Mouse (Mus musculus) gastrocnemius, postnatal 4 days (tissue): ENCODE data around the gene Pgghg. TPM values are rescaled to one million over a fixed set of nuclear protein-coding genes. Genes with fewer than 3 reads are reported as not detected.
"Not testable (repeated sequence)": the region's sequence is repeated elsewhere in the genome, so short reads cannot be mapped to it uniquely, and the experiment has no call there.

ENCODE experiments used
- DNase-seq, 2 experiments: peaks; one replicate each; pipeline ENCODE4 v3.0.0; 2021 to 2022; ENCODE audit warnings: low spot score in 2 of 2, mixed read lengths in 2 of 2
- total RNA-seq, 2 experiments: library from RNA; stranded (reverse); gene quantifications; 2 replicates each; pipeline ENCODE4 v1.2.3; 2021

Pgghg gene
- total RNA-seq, 2 experiments from 2014 or later, result 15.8 to 16.6 TPM

DNA sequence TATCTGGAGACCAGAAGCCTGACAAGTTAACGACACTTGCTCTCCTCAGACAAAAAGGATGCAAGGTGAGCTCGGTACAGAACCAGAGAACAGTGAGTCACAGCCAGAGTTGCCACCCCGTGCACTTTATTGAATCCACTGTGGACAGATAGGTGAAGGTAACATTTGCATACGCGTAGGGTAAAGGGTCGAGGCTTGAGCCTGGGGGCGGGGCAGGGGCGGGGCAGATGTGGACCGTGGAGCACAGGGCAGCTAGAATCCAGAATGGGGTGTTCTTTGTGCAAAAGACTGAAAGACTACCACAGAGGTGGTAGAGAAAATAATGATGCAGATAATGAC, 13.5 kb downstream of the Pgghg start:
- DNase-seq, result no peak

DNA sequence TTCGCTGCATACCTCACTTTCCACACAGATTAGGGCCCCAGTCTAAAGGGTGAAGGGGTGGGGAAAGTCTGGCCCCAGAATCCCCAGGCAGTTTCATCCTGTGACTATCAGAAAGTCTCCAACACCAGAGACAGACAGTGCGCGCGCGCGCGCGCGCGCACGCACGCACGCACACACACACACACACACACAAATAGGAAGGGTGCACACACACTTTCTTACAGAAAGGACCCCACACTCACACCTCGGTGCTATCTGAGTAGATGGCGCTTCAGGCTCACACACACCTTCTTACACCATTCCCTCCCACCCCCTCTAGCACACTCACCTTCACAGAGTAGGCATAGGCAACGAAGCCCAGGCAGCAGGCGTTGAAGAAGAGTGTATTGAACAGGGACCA, 14.2 kb downstream of the Pgghg start:
- DNase-seq, result no peak

GRCm38 (mm10) chr7:140955758-140956555, 14.8 kb downstream of the Pgghg start, which contains the start of the genes Gm45717 and Ifitm2:
Gm45717 (minus strand) TSS chr7:140955937.
Ifitm2 (minus strand) TSS chr7:140955987.
- DNase-seq, result peak; percentile 68 to 83

GRCm38 (mm10) chr7:140956556-140956869, 15.3 kb downstream of the Pgghg start:
- no peak for DNase-seq

GRCm38 (mm10) chr7:140959181-140959901, 18.1 kb downstream of the Pgghg start:
- DNase-seq, result peak in 1 of 2 experiments; percentile 55

DNA sequence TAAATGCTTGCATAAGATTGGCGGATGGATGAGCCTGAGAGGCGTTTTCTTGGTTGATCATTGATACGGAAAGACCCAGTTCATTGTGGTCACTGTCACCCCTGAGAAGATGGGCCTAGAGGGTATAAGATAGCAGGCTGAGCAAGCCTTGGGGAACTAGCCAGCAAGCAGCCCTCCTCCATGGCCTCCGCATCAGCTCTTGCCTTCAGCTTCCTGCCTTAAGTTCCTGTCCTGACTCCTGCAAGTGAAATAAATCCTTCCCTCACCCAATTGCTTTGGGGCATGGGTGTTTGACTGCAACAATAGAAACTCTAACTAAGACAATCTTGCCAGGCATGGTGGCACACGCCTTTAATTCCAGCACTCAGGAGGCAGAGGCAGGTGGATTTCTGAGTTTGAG, 18.8 kb downstream of the Pgghg start:
- DNase-seq, result no peak

GRCm38 (mm10) chr7:140961416-140961815, 20.2 kb downstream of the Pgghg start:
- DNase-seq, result no peak

DNA sequence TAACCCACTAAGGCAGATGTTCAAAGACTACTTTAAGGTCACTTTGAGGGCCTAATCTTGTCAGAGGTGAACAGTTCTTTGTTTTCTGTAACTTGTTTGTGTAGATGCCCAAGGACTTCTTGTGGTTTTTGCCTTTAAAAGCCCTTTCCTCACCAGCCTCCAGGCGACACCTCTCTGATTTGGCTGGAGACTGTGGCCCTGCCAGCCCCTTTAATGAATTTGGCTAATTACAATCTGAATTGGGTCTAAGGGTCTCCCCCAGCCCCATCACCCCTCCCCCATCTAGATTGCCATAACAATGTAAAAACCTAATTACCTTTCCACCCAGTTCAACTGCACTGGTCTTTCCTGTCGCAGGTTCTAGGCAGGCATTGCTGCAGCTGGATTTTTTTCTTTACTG, 21.5 kb downstream of the Pgghg start:
- no peak for DNase-seq

GRCm38 (mm10) chr7:140966921-140967320, 25.7 kb downstream of the Pgghg start, which contains the start of gene Ifitm1:
Ifitm1 (plus strand) TSS chr7:140967221.
- DNase-seq, result no peak

GRCm38 (mm10) chr7:140967862-140968591, 26.8 kb downstream of the Pgghg start:
- DNase-seq, result no peak

GRCm38 (mm10) chr7:140968710-140969109, 27.5 kb downstream of the Pgghg start:
- DNase-seq, result not testable (repeated sequence)

- DNase-seq, result no peak
Observed at GRCm38 (mm10) chr7:140970931-140971330, 29.7 kb downstream of the Pgghg start.

GRCm38 (mm10) chr7:140971479-140972171, 30.4 kb downstream of the Pgghg start:
- DNase-seq, result no peak

GRCm38 (mm10) chr7:140973396-140974165, 32.4 kb downstream of the Pgghg start:
- no peak for DNase-seq

GRCm38 (mm10) chr7:140974940-140975339, 33.7 kb downstream of the Pgghg start:
- no peak for DNase-seq

- DNase-seq, result no peak
Observed at GRCm38 (mm10) chr7:140975465-140975864, 34.3 kb downstream of the Pgghg start.

- not testable (repeated sequence) for DNase-seq
Observed at GRCm38 (mm10) chr7:140976720-140977119, 35.5 kb downstream of the Pgghg start.

DNA sequence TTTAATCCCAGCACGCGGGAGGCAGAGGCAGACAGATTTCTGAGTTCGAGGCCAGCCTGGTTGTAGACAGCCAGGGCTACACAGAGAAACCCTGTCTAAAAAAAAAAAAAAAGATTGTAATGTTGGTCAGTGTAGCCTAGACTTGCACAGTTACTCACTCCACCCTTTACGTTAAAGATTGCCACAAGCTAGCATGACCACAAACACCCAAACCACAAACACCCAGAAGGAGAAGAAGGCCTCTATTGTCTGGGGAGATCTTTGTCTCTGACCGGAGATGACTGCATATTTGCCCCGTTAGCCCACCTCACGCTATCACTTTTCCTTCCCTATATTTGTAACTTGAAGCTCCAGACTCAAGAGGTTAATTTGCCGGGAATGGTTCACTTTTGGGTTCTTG, 40.5 kb downstream of the Pgghg start:
- no peak for DNase-seq

DNA sequence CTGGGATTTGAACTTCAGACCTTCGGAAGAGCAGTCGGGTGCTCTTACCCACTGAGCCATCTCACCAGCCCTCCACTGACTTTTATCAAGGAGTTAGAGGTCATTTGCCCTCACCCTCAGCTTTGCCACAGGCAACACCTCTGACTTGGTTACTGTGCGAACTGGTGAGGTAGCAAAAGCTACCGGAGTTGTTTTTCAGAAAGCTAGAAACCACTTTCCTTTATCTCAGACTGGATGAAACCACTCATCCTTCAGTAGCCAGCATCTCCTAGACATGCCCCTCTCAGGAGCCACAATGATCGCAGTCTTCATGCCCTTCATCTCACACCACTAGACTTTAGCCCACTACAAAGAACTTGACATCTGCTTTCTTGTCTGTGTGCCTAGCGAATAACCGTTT, 41.8 kb downstream of the Pgghg start:
- no peak for DNase-seq
